Mouse (Mus musculus) lung, postnatal 0 days (tissue): ENCODE results near the gene Zkscan3. TPM values are rescaled to one million over a fixed set of nuclear protein-coding genes. Genes with fewer than 3 reads are reported as not detected.

Experiments
- ATAC-seq: fragments of 200-750 bp; cut with Nextera tagmentation; 2 replicates; pipeline ENCODE4 v1.8.0; 2017; ENCODE audit warnings: moderate library complexity
- DNase-seq: peaks from one replicate; pipeline ENCODE4 v3.0.0-alpha.2; 2016; ENCODE audit warnings: low spot score
- H3K27ac ChIP-seq: fragments of 300-500 bp; sonication (generic); 2 replicates; pipeline ENCODE4 v1.5.1; 2014; ENCODE audit warnings: antibody characterized with exemption, mild to moderate bottlenecking, low read length, mixed read lengths
- H3K27me3 ChIP-seq: fragments of 300-500 bp; sonication (generic); replicated peaks from 2 replicates; pipeline ENCODE4 v1.6.1; 2014; ENCODE audit warnings: low read length, mixed read lengths; ENCODE audit not compliant: insufficient read depth
- H3K36me3 ChIP-seq: fragments of 300-500 bp; sonication (generic); 2 replicates; pipeline ENCODE4 v1.6.1; 2014; ENCODE audit warnings: low read length, mixed read lengths; ENCODE audit not compliant: insufficient read depth
- H3K4me1 ChIP-seq: fragments of 300-500 bp; sonication (generic); 2 replicates; pipeline ENCODE4 v1.6.1; 2014; ENCODE audit warnings: antibody characterized with exemption, low read depth, low read length, mixed read lengths; ENCODE audit not compliant: insufficient read depth
- H3K4me2 ChIP-seq: fragments of 300-500 bp; sonication (generic); replicated peaks from 2 replicates; pipeline ENCODE4 v1.6.1; 2014; ENCODE audit warnings: low read depth, mild to moderate bottlenecking, low read length, moderate library complexity, mixed read lengths
- H3K4me3 ChIP-seq: fragments of 300-500 bp; sonication (generic); 2 replicates; pipeline ENCODE4 v1.5.1; 2014; ENCODE audit warnings: low read depth, low read length
- H3K9ac ChIP-seq: fragments of 300-500 bp; sonication (generic); replicated peaks from 2 replicates; pipeline ENCODE4 v1.6.1; 2014; ENCODE audit warnings: low read depth, mild to moderate bottlenecking
- H3K9me3 ChIP-seq: fragments of 300-500 bp; sonication (generic); 2 replicates; pipeline ENCODE4 v1.6.1; 2016; ENCODE audit warnings: low read length, mixed read lengths
- CTCF ChIP-seq: IDR thresholded peaks from 2 replicates; pipeline ENCODE4 v1.5.1; 2016; ENCODE audit warnings: antibody characterized with exemption, mild to moderate bottlenecking
- EP300 ChIP-seq: IDR thresholded peaks from 2 replicates; pipeline ENCODE4 v1.6.1; 2016; ENCODE audit warnings: antibody characterized with exemption, mild to moderate bottlenecking, control low read depth
- WGBS: fragments of 180-500 bp; shearing (Covaris S2); extraction: QIAGEN DNeasy Blood & Tissue Kit; methylation state at CpG from one replicate; pipeline ENCODE4 v1.1.7; 2014; 5-methylcytosine and 5-hydroxymethylcytosine counted together
- polyA plus RNA-seq: library from polyadenylated mRNA; unstranded; fragments of >200 nt; fragmentation: Nextera tagmentation; extraction: Ambion mirVana; gene quantifications from 2 replicates; pipeline ENCODE4 v1.2.1, GENCODE M21; 2015

Zkscan3 gene
- polyA plus RNA-seq, 1 experiment from 2014 or later = 46.3 TPM

DNA sequence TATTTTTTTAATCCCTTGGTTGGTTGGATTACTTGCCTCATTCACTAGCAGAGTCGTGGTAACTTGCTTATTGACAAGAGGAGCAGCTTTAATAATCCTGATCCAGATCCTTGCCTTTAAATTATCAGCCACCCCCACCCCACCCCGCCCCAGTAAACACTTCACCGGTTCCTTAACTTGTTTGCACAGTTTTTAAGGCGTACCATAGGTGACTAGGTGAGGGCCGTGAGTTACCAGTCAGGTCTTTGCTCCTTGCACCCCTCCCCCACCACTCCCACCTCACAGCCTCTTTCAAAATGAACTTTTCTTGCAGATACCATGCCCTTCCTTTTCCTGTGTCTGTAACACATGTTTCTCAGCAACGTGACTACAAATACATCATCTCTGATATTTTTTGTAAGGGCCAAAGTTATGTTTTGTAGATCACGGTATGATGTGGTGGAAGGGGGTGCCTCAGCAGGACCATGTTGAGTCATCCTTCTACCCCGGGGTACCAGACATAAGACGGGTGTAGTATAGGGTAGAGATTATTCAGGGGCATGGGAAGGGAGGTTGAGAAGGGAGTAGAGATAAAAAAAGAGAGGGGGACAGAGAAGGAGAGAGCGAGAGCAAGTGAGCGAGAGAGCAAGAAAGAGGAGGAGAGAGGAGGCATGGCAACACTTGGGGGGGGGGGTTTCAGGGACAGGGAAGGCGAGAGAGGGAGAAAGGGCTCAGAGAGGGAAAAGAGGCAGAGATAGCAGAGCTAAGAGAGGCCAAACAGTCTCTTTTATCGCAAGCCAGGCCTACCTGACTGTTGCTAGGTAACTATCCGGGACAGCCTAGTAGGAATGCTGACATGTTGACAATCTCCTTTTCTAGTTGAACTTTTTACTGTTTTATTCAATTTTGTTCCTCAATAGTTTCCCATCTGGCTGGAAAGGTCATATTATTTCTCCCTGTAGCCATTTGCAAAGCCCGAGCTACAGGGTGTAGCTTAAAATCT is 12.0 kb upstream of the Zkscan3 start:
- H3K4me1 ChIP-seq = no peaks in the 10 kb centered on the region
- H3K9ac ChIP-seq = no peak overlapping the region
- ATAC-seq (peak; percentile 68; the same call in 1 of the 2 replicates), DNase-seq (peak; percentile 65)
- H3K4me2 ChIP-seq = peak overlapping the region; percentile 17; the same call in 1 of the 2 replicates
- H3K9me3 ChIP-seq = no peaks in the 10 kb centered on the region
- no peaks in the 10 kb centered on the region for H3K36me3 ChIP-seq
- 44% methylated on average over 15 of the region's 15 CpGs for WGBS
- no peak for TF ChIP-seq EP300
- TF ChIP-seq CTCF = no peak
- 0 out of 2 replicates have a peak overlapping the region, but pooled peaks have one; percentile 15 for H3K27ac ChIP-seq
- H3K27me3 ChIP-seq = no peaks in the 10 kb centered on the region
- no peak overlapping the region for H3K4me3 ChIP-seq

DNA sequence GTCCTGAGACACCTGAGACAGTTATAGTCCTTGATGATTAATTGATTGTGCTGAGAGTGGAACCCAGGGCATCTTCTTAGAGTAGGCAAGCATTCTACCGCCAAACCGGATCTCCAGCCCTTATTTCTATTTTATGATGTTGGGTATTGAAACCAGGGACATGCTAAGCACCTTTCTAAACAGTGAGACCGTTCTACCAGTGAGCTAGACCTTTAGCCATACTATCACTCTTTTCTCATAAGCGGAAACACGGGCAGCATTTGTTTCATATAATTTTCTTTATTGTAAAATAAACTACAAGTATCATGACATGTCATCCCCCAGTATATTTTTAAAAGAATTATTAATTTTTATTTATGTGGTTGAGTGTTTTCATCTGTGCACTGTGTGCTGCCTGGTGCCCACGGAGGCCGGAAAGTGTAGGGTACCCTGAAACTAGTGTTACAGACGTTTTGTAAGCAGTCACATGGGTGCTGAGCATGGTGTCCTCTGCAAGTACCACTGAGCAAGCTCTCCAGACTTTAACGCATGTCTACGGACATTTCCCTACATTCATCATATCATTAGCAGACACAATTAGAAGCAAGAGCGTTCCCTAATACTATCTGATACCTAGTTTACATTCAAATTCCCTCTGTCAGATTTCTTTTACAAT is 6.4 kb upstream of the Zkscan3 start:
- Histone ChIP-seq H3K9ac (no peak overlapping the region), H3K9me3 (no peaks in the 10 kb centered on the region), H3K27me3 (no peaks in the 10 kb centered on the region), H3K4me3 (peak overlapping the region; percentile 50), H3K36me3 (no peaks in the 10 kb centered on the region), H3K27ac (peak overlapping the region; percentile 88; the same call in 1 of the 2 replicates), H3K4me2 (peak overlapping the region; percentile 71), H3K4me1 (peaks cover 2% of the 10 kb centered on the region; the same call in 1 of the 2 replicates)
- WGBS = 53% methylated on average over 11 of the region's 11 CpGs
- no peak for TF ChIP-seq CTCF
- no peak for TF ChIP-seq EP300
- ATAC-seq = no peak
- DNase-seq = no peak

DNA sequence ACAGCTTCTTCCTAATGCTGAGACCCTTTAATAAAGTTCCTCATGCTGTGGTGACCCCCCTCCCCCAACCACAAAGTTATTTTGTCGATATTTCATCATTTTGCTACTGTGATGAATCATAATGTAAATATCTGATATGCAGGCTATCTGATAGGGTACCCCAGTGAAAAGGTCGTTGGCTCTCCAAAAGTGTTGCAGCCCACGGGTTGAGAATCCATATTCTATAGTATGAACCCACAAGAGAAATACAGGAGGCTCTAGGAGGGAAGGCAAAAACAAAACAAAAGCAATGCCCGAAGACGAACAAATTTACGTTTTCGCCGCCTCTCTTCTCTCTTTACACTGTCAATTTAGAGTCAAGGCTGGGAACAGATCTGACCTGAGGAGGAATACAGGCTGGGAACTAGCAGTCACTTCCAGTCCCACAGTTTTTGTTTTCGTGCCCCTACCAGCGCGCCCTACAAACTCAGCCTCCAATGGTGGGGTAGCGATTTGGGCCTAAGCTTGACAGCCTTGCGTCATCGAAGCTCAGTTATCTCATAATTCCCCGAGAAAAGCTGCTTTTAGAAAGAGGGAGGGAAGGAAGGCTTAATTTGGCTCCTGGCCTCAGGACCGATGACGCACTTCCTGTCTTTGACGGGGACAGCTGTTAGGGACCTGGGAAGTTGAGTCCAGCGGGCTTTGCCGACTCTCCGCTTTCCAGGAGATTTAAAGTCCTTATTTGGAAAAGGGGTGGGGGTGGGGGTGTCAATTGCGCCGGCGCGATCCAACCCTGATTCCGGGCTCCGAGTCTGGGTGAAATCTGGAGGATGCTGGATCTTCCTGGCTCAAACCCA is 5.6 kb upstream of the Zkscan3 start:
- peak overlapping the region; percentile 88 for H3K27ac ChIP-seq
- peak; percentile 99 for ATAC-seq
- H3K36me3 ChIP-seq = no peaks in the 10 kb centered on the region
- H3K4me2 ChIP-seq = peak overlapping the region; percentile 71
- peak; percentile 97 for DNase-seq
- peak overlapping the region; percentile 69 for H3K9ac ChIP-seq
- TF ChIP-seq EP300 (peak; percentile 63), CTCF (no peak)
- H3K27me3 ChIP-seq = no peaks in the 10 kb centered on the region
- 3% methylated on average over 27 of the region's 27 CpGs for WGBS
- H3K9me3 ChIP-seq = no peaks in the 10 kb centered on the region
- peak overlapping the region; percentile 50 for H3K4me3 ChIP-seq
- peaks cover 2% of the 10 kb centered on the region; the same call in 1 of the 2 replicates for H3K4me1 ChIP-seq

DNA sequence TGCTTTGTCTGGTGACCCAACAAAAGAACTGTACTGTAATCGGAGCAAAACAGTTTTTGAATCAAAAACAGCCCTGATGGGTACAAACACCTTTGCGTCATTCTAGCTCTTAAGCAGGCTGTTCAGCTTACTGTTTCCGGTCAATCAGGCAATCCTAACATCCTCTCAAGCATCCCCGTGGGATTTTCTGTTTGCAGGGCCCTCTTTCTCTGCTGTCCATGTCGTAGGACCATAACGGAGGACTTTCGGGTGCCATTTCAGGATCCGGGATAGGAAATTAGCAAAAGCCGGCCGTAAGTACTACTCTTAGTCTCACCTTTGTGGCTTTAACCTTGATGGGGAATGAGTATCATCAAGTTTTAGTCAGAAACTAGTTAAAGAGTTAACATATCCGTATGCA is 4.8 kb upstream of the Zkscan3 start:
- Histone ChIP-seq H3K9ac (peak overlapping the region; percentile 69; the same call in 1 of the 2 replicates), H3K4me2 (peak overlapping the region; percentile 71), H3K4me3 (no peak overlapping the region), H3K9me3 (no peaks in the 10 kb centered on the region), H3K4me1 (peaks cover 2% of the 10 kb centered on the region; the same call in 1 of the 2 replicates), H3K27ac (0 out of 2 replicates have a peak overlapping the region, but pooled peaks have one; percentile 88), H3K36me3 (no peaks in the 10 kb centered on the region), H3K27me3 (no peaks in the 10 kb centered on the region)
- no peak for TF ChIP-seq EP300
- TF ChIP-seq CTCF = no peak
- ATAC-seq (no peak), DNase-seq (no peak)
- WGBS = 79% methylated on average over 11 of the region's 11 CpGs

DNA sequence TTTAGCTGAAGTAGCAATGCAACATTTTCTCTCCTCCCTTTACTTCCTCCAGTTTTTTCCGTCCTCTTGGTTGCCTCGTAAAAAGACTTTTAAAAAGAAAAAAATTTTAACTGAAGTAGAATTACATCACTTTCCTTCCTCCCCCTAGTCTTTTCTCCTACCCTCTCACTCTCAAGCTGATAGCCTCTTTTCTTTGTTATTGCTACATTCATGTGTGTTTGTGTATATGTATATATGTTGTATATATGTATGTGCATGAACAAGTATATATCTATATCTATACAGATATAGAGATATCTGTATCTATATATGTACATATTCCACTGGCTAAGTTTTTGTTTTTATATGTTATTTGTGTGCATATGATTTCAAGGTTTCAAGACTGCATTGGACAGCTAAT is 293 bp upstream of the Zkscan3 start:
- no peaks in the 10 kb centered on the region for H3K27me3 ChIP-seq
- H3K4me2 ChIP-seq = peak overlapping the region; percentile 67
- ATAC-seq (peak; percentile 39), DNase-seq (no peak)
- H3K4me3 ChIP-seq = peak overlapping the region; percentile 76
- 0% methylated on average over 2 of the region's 2 CpGs for WGBS
- H3K9me3 ChIP-seq = no peaks in the 10 kb centered on the region
- H3K36me3 ChIP-seq = no peaks in the 10 kb centered on the region
- no peak overlapping the region for H3K9ac ChIP-seq
- TF ChIP-seq CTCF = no peak
- TF ChIP-seq EP300 = no peak
- H3K27ac ChIP-seq = peak overlapping the region; percentile 83; the same call in 1 of the 2 replicates
- H3K4me1 ChIP-seq = peaks cover 5% of the 10 kb centered on the region; the same call in 1 of the 2 replicates
